Mouse (Mus musculus): ENCODE results near the gene Rnf144b. TPM values are rescaled to one million over a fixed set of nuclear protein-coding genes. Genes with fewer than 3 reads are reported as not detected.
A peak's percentile ranks its signal among the peaks of the same experiment; 100 is the strongest.

Rnf144b gene
- polyA plus RNA-seq, 1 experiment from 2014 or later = 0.90 TPM

DNA sequence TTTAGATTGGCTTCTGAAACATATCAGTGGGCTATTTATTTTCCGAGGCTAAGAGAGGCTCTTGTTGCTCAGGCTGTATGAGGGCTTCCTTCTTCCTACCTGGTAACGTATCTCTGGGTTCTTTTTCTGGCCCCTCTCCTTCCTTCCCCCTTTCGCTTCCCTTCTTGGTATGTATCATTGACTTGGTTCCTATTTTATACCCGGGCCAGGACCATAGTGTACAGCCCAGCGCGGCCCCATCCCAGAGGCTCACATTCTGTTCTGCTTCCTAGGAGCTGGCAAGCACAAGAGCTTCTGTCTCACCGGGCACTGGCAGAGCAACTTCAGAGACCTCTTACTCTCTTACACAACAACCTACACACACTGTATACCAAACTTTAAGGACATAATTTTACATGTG is 67.5 kb downstream of the Rnf144b start:
- ATAC-seq (replicated peaks; ENCODE audit: low FRiP score) = no peak
- Histone ChIP-seq H3K9ac (ENCODE audit: low read depth, low read length) (no peak overlapping the region), H3K27ac (ENCODE audit: low read depth, low read length) (no peak overlapping the region), H3K4me2 (no peak overlapping the region), H3K4me1 (replicated peaks; ENCODE audit: control insufficient read depth, insufficient read depth, low read length) (0 out of 2 replicates have a peak, but pooled peaks cover 3% of the 10 kb centered on the region), H3K9me3 (ENCODE audit: control insufficient read depth, low read length) (no peaks in the 10 kb centered on the region), H3K36me3 (ENCODE audit: control insufficient read depth, insufficient read depth, low read length) (no peaks in the 10 kb centered on the region), H3K4me3 (ENCODE audit: low read depth, low read length) (no peak overlapping the region), H3K27me3 (replicated peaks; ENCODE audit: control insufficient read depth, insufficient read depth, low read length) (peaks cover 20% of the 10 kb centered on the region)
- DNase-seq (ENCODE audit: low spot score) = no peak
- WGBS = 49% methylated on average over 7 of the region's 7 CpGs

- 46% methylated on average over 2 of the region's 2 CpGs for WGBS
- no peak overlapping the region for H3K27ac ChIP-seq (ENCODE audit: low read depth, low read length)
- H3K36me3 ChIP-seq (ENCODE audit: control insufficient read depth, insufficient read depth, low read length) = no peaks in the 10 kb centered on the region
- H3K9ac ChIP-seq (ENCODE audit: low read depth, low read length) = no peak overlapping the region
- no peak overlapping the region for H3K4me3 ChIP-seq (ENCODE audit: low read depth, low read length)
- DNase-seq (ENCODE audit: low spot score) = no peak
- no peaks in the 10 kb centered on the region for H3K9me3 ChIP-seq (ENCODE audit: control insufficient read depth, low read length)
- ATAC-seq (replicated peaks; ENCODE audit: low FRiP score) = no peak
- 0 out of 2 replicates have a peak, but pooled peaks cover 3% of the 10 kb centered on the region for H3K4me1 ChIP-seq (replicated peaks; ENCODE audit: control insufficient read depth, insufficient read depth, low read length)
- peaks cover 25% of the 10 kb centered on the region for H3K27me3 ChIP-seq (replicated peaks; ENCODE audit: control insufficient read depth, insufficient read depth, low read length)
- no peak overlapping the region for H3K4me2 ChIP-seq
These were observed 69.7 kb downstream of the Rnf144b start for GRCm38 (mm10) chr13:47192200-47192599.

DNA sequence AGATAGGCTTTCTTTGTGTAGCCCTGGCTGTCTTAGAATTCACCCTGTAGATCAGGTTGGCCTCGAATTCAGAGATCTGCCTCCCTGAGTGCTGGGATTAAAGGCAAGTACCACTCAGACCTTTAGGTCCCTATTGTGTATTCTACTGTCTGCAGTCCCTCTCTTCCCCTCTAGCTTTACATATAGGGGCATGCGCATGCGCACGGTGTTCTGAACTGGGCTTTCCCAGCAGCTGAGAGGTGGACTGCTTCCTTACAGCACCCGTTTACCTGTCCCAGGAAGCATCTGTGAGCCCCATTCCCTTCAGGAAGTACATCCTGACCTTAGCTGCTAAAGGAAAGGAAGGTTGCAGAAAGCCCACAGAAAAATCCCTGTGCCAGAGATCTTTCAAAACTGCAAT is 70.3 kb downstream of the Rnf144b start:
- ATAC-seq (replicated peaks; ENCODE audit: low FRiP score) = no peak
- H3K4me3 ChIP-seq (ENCODE audit: low read depth, low read length) = no peak overlapping the region
- peaks cover 25% of the 10 kb centered on the region for H3K27me3 ChIP-seq (replicated peaks; ENCODE audit: control insufficient read depth, insufficient read depth, low read length)
- no peak overlapping the region for H3K9ac ChIP-seq (ENCODE audit: low read depth, low read length)
- no peak for DNase-seq (ENCODE audit: low spot score)
- no peak overlapping the region for H3K4me2 ChIP-seq
- 60% methylated on average over 5 of the region's 5 CpGs for WGBS
- H3K4me1 ChIP-seq (replicated peaks; ENCODE audit: control insufficient read depth, insufficient read depth, low read length) = 0 out of 2 replicates have a peak, but pooled peaks cover 3% of the 10 kb centered on the region
- H3K27ac ChIP-seq (ENCODE audit: low read depth, low read length) = no peak overlapping the region
- H3K9me3 ChIP-seq (ENCODE audit: control insufficient read depth, low read length) = no peaks in the 10 kb centered on the region
- no peaks in the 10 kb centered on the region for H3K36me3 ChIP-seq (ENCODE audit: control insufficient read depth, insufficient read depth, low read length)

DNA sequence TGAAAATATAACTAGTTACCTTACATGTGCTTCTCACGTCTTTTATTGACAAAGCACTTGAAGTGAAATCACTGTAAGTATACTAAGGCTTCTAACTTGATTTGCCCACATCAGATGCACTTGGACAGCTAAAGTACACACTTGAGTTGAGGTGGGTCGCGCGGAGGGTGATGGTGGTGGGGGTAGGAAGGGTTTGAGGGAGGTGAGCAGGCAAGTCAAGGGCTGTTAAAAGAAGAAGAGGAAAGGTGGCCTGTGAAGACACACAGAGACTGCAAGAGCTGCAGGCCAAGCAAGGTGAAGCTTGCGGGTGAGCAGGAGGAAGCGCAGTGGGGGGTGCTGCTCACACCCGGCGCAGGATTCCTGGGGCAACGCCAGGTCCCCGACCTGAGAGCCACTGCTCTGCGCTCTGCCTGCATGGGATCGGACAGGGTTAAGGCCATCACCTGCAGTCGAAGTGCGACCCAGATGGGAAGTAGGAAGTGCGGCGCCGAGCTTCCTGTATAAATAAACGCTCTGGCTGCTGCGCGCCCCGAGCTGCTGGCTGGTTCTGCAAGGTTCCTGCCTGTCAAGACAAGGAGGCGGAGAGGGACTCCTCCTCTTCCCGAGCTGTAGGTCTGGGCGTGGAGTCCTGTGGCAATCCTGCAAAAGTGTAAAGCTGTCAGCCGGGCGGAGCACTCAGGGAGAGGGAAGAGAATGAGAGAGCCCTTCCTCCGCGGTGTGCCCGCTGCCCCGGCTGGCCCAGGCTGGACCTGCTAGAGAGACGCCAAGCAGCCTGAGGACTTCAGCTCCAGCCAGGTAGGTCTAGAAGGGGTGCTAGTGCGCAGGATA is 71.1 kb downstream of the Rnf144b start:
- H3K27ac ChIP-seq (ENCODE audit: low read depth, low read length) = no peak overlapping the region
- ATAC-seq (replicated peaks; ENCODE audit: low FRiP score) (peak; percentile 31), DNase-seq (ENCODE audit: low spot score) (peak; percentile 55)
- H3K9me3 ChIP-seq (ENCODE audit: control insufficient read depth, low read length) = no peaks in the 10 kb centered on the region
- 7% methylated on average over 32 of the region's 32 CpGs for WGBS
- H3K36me3 ChIP-seq (ENCODE audit: control insufficient read depth, insufficient read depth, low read length) = no peaks in the 10 kb centered on the region
- H3K9ac ChIP-seq (ENCODE audit: low read depth, low read length) = peak overlapping the region; percentile 47; the same call in 1 of the 2 replicates
- peak overlapping the region; percentile 85 for H3K4me2 ChIP-seq
- H3K4me1 ChIP-seq (replicated peaks; ENCODE audit: control insufficient read depth, insufficient read depth, low read length) = 0 out of 2 replicates have a peak, but pooled peaks cover 3% of the 10 kb centered on the region
- peak overlapping the region; percentile 54 for H3K4me3 ChIP-seq (ENCODE audit: low read depth, low read length)
- H3K27me3 ChIP-seq (replicated peaks; ENCODE audit: control insufficient read depth, insufficient read depth, low read length) = peaks cover 25% of the 10 kb centered on the region

DNA sequence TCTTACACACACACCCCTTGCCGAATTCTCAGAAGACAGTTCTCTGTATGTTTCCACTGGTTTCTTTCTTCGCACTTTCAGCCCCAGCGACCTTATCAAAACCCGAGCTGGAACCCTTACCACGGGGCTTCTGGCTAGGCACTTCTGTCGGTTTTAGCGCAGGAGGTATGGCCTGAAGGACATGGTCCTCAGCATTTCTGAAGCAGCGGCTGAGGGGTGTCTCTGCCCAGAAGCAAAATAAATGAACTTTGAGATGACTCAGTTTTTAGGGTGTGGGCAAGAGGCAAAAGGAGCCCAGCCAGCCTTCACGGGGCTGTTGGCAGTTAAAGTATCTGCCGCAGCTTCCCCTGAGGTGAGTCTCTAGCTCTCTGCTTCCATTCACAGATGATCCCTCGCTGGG is 72.2 kb downstream of the Rnf144b start:
- DNase-seq (ENCODE audit: low spot score) = no peak
- H3K4me1 ChIP-seq (replicated peaks; ENCODE audit: control insufficient read depth, insufficient read depth, low read length) = 0 out of 2 replicates have a peak, but pooled peaks cover 3% of the 10 kb centered on the region
- peak overlapping the region; percentile 54 for H3K4me3 ChIP-seq (ENCODE audit: low read depth, low read length)
- 12% methylated on average over 11 of the region's 11 CpGs for WGBS
- no peak overlapping the region for H3K9ac ChIP-seq (ENCODE audit: low read depth, low read length)
- H3K9me3 ChIP-seq (ENCODE audit: control insufficient read depth, low read length) = no peaks in the 10 kb centered on the region
- peaks cover 25% of the 10 kb centered on the region for H3K27me3 ChIP-seq (replicated peaks; ENCODE audit: control insufficient read depth, insufficient read depth, low read length)
- peak overlapping the region; percentile 85 for H3K4me2 ChIP-seq
- no peaks in the 10 kb centered on the region for H3K36me3 ChIP-seq (ENCODE audit: control insufficient read depth, insufficient read depth, low read length)
- H3K27ac ChIP-seq (ENCODE audit: low read depth, low read length) = no peak overlapping the region
- no peak for ATAC-seq (replicated peaks; ENCODE audit: low FRiP score)

- ATAC-seq (replicated peaks; ENCODE audit: low FRiP score) = no peak
- peaks cover 25% of the 10 kb centered on the region for H3K27me3 ChIP-seq (replicated peaks; ENCODE audit: control insufficient read depth, insufficient read depth, low read length)
These were observed 73.0 kb downstream of the Rnf144b start for GRCm38 (mm10) chr13:47195491-47195890.

GRCm38 (mm10) chr13:47200011-47200670 is 77.7 kb downstream of the Rnf144b start:
- Histone ChIP-seq H3K4me2 (no peak overlapping the region), H3K4me3 (ENCODE audit: low read depth, low read length) (no peak overlapping the region), H3K4me1 (replicated peaks; ENCODE audit: control insufficient read depth, insufficient read depth, low read length) (no peaks in the 10 kb centered on the region), H3K27ac (ENCODE audit: low read depth, low read length) (no peak overlapping the region), H3K36me3 (ENCODE audit: control insufficient read depth, insufficient read depth, low read length) (no peaks in the 10 kb centered on the region), H3K27me3 (replicated peaks; ENCODE audit: control insufficient read depth, insufficient read depth, low read length) (peaks cover 3% of the 10 kb centered on the region), H3K9me3 (ENCODE audit: control insufficient read depth, low read length) (no peaks in the 10 kb centered on the region), H3K9ac (ENCODE audit: low read depth, low read length) (no peak overlapping the region)
- no peak for DNase-seq (ENCODE audit: low spot score)
- no peak for ATAC-seq (replicated peaks; ENCODE audit: low FRiP score)
- 74% methylated on average over 12 of the region's 12 CpGs for WGBS

More at GRCm38 (mm10) chr13:47195491-47195890, 73.0 kb downstream of the Rnf144b start:
- Histone ChIP-seq H3K4me3 (ENCODE audit: low read depth, low read length) (no peak overlapping the region), H3K4me1 (replicated peaks; ENCODE audit: control insufficient read depth, insufficient read depth, low read length) (0 out of 2 replicates have a peak, but pooled peaks cover 3% of the 10 kb centered on the region), H3K27ac (ENCODE audit: low read depth, low read length) (no peak overlapping the region), H3K9me3 (ENCODE audit: control insufficient read depth, low read length) (no peaks in the 10 kb centered on the region), H3K9ac (ENCODE audit: low read depth, low read length) (no peak overlapping the region), H3K36me3 (ENCODE audit: control insufficient read depth, insufficient read depth, low read length) (no peaks in the 10 kb centered on the region), H3K4me2 (no peak overlapping the region)
- whole genome bisulfite sequencing = 52% methylated on average over 4 of the region's 4 CpGs
- no peak for DNase-seq (ENCODE audit: low spot score)

- no peak overlapping the region for H3K27ac ChIP-seq (ENCODE audit: low read depth, low read length)
- H3K27me3 ChIP-seq (replicated peaks; ENCODE audit: control insufficient read depth, insufficient read depth, low read length) = no peaks in the 10 kb centered on the region
- no peak for DNase-seq (ENCODE audit: low spot score)
- ATAC-seq (replicated peaks; ENCODE audit: low FRiP score) = no peak
- no peak overlapping the region for H3K4me3 ChIP-seq (ENCODE audit: low read depth, low read length)
- no peak overlapping the region for H3K4me2 ChIP-seq
- H3K9me3 ChIP-seq (ENCODE audit: control insufficient read depth, low read length) = peaks cover 6% of the 10 kb centered on the region
- no peaks in the 10 kb centered on the region for H3K36me3 ChIP-seq (ENCODE audit: control insufficient read depth, insufficient read depth, low read length)
- no peaks in the 10 kb centered on the region for H3K4me1 ChIP-seq (replicated peaks; ENCODE audit: control insufficient read depth, insufficient read depth, low read length)
- WGBS = 73% methylated on average over 13 of the region's 13 CpGs
- no peak overlapping the region for H3K9ac ChIP-seq (ENCODE audit: low read depth, low read length)
These were observed 79.6 kb downstream of the Rnf144b start for GRCm38 (mm10) chr13:47201962-47202624.
